Mouse (Mus musculus) hindbrain, postnatal 0 days (tissue): ENCODE measurements around the gene L3mbtl1. TPM values are rescaled to one million over a fixed set of nuclear protein-coding genes. Genes with fewer than 3 reads are reported as not detected.

ENCODE experiments used
- ATAC-seq: fragments of 200-750 bp; cut with Nextera tagmentation; 2 replicates; pipeline ENCODE4 v1.8.0; 2017; ENCODE audit warnings: mild to moderate bottlenecking, moderate TSS enrichment, moderate library complexity
- DNase-seq: peaks from one replicate; pipeline ENCODE4 v3.0.0-alpha.2; 2015; ENCODE audit warnings: low spot score
- H3K27ac ChIP-seq: fragments of 300-500 bp; sonication (generic); 2 replicates; pipeline ENCODE4 v1.5.1; 2014; ENCODE audit warnings: mild to moderate bottlenecking
- H3K27me3 ChIP-seq: fragments of 300-500 bp; sonication (generic); 2 replicates; pipeline ENCODE4 v1.6.1; 2014; ENCODE audit warnings: low read length, mixed read lengths; ENCODE audit not compliant: insufficient read depth
- H3K36me3 ChIP-seq: fragments of 300-500 bp; sonication (generic); 2 replicates; pipeline ENCODE4 v1.6.1; 2014; ENCODE audit warnings: low read length, mixed read lengths; ENCODE audit not compliant: insufficient read depth
- H3K4me1 ChIP-seq: fragments of 300-500 bp; sonication (generic); 2 replicates; pipeline ENCODE4 v1.6.1; 2014; ENCODE audit warnings: antibody characterized with exemption, low read length, mixed read lengths; ENCODE audit not compliant: insufficient read depth
- H3K4me2 ChIP-seq: fragments of 300-500 bp; sonication (generic); 2 replicates; pipeline ENCODE4 v1.6.1; 2014; ENCODE audit warnings: low read depth, mild to moderate bottlenecking, low read length, moderate library complexity, mixed read lengths
- H3K4me3 ChIP-seq: fragments of 300-500 bp; sonication (generic); 2 replicates; pipeline ENCODE4 v1.5.1; 2014; ENCODE audit warnings: low read length
- H3K9ac ChIP-seq: fragments of 300-500 bp; sonication (generic); replicated peaks from 2 replicates; pipeline ENCODE4 v1.6.1; 2014; ENCODE audit warnings: mild to moderate bottlenecking, low read length, moderate library complexity, mixed read lengths
- H3K9me3 ChIP-seq: fragments of 300-500 bp; sonication (generic); 2 replicates; pipeline ENCODE4 v1.6.1; 2016; ENCODE audit warnings: low read length, mixed read lengths
- CTCF ChIP-seq: IDR thresholded peaks from 2 replicates; pipeline ENCODE4 v1.5.1; 2016; ENCODE audit warnings: antibody characterized with exemption, control low read depth, low read depth
- WGBS: fragments of 180-500 bp; shearing (Covaris S2); extraction: QIAGEN DNeasy Blood & Tissue Kit; methylation state at CpG from one replicate; pipeline ENCODE4 v1.1.7; 2014; 5-methylcytosine and 5-hydroxymethylcytosine counted together
- polyA plus RNA-seq: library from polyadenylated mRNA; unstranded; fragments of >200 nt; fragmentation: Nextera tagmentation; extraction: Ambion mirVana; gene quantifications from 2 replicates; pipeline ENCODE4 v1.2.1, GENCODE M21; 2015
- total RNA-seq: library from RNA; depleted of rRNA; stranded (reverse); fragments of >200 nt; gene quantifications from 2 replicates; pipeline ENCODE4 v1.2.3, GENCODE M21; 2014

Gene L3mbtl1
- total and polyA plus RNA-seq, 2 experiments from 2014 or later: 8.1 to 38.4 TPM

DNA sequence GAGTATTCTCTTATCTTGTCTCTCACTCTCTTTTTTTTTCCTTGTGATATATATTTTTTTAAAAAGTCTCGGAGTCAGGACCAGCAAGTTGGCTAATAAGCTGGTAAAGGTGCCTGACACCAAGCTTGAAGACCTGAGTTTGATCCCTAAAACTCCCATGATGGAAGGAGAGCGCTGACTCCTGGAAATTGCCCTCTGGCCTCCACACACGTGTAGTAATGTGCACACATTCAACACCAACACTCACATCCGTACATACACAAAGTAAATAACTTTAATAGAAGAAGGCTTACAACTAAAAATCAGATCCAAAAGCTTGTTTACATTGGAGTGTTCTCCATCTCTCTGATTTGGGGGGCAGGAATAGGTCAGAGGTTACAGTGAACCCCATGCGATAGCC, 29.9 kb downstream of the L3mbtl1 start:
- H3K36me3 ChIP-seq: no peaks in the 10 kb centered on the region
- no peak for ATAC-seq
- no peak for DNase-seq
- H3K9me3 ChIP-seq: no peaks in the 10 kb centered on the region
- WGBS: 67% methylated on average over 5 of the region's 5 CpGs
- H3K9ac ChIP-seq: no peak overlapping the region
- H3K27me3 ChIP-seq: no peaks in the 10 kb centered on the region
- TF ChIP-seq CTCF: no peak
- no peak overlapping the region for H3K4me2 ChIP-seq
- no peak overlapping the region for H3K27ac ChIP-seq
- no peak overlapping the region for H3K4me3 ChIP-seq
- 0 out of 2 replicates have a peak, but pooled peaks cover 8% of the 10 kb centered on the region for H3K4me1 ChIP-seq

DNA sequence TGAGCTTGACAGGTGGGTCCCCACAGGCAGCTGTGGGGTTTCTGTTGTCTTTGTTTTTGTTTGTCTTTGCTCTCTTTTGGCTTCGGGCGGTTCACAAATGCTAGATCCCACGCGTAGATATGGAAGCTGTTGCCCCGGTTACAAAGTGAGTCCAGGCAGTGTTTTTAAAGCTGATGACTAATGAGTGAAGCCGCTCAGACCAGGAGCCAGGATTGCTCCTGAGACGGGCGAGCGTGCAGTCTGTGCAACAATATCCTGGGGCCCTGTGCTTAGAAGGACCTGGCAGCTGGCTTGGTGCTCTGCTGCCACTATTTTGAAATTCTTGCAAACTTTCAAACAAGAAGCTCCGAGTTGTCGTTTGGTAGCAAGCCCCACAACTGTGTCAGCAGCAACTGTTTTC, 30.4 kb downstream of the L3mbtl1 start:
- no peak overlapping the region for H3K4me3 ChIP-seq
- no peak overlapping the region for H3K4me2 ChIP-seq
- no peaks in the 10 kb centered on the region for H3K27me3 ChIP-seq
- H3K27ac ChIP-seq: no peak overlapping the region
- no peak overlapping the region for H3K9ac ChIP-seq
- H3K36me3 ChIP-seq: no peaks in the 10 kb centered on the region
- 12% methylated on average over 11 of the region's 11 CpGs for WGBS
- H3K4me1 ChIP-seq: 0 out of 2 replicates have a peak, but pooled peaks cover 8% of the 10 kb centered on the region
- DNase-seq (peak; percentile 20), ATAC-seq (no peak)
- H3K9me3 ChIP-seq: no peaks in the 10 kb centered on the region
- TF ChIP-seq CTCF: no peak

DNA sequence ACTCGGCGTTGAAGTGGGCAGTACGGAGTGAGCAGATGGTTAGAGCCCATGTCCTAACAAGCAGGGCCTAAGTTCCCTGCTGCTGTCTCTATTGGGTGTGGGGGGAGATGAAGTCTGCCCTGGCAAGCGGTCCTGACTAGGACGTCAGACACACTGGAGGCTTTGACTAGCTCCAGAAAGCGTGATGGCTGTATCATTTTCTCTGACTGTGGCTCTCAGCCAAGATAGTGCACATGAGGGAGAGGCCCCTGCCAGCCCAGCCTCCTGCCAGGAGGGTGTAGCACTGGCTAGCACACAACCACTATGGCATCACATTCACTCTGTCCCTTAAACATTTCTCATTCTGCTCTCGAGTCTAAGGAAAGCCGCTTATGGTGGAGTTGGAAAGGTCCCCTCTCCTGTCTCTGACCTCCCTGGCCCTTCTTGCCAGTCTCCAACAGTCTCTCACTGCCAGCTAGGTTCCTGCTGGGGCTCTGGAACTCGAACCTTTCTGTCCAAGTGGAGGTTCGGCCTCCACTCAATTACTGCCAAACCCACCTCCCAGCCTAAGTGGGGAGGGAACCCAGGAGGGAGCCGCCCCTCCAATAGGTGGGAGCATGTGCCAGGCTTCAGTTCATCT, 32.0 kb downstream of the L3mbtl1 start:
- peak; percentile 71 for ATAC-seq
- H3K9ac ChIP-seq: no peak overlapping the region
- H3K36me3 ChIP-seq: no peaks in the 10 kb centered on the region
- DNase-seq: peak; percentile 63
- no peak overlapping the region for H3K4me2 ChIP-seq
- H3K9me3 ChIP-seq: no peaks in the 10 kb centered on the region
- TF ChIP-seq CTCF: no peak
- H3K27me3 ChIP-seq: no peaks in the 10 kb centered on the region
- no peak overlapping the region for H3K4me3 ChIP-seq
- no peak overlapping the region for H3K27ac ChIP-seq
- 44% methylated on average over 11 of the region's 11 CpGs for WGBS
- 0 out of 2 replicates have a peak, but pooled peaks cover 8% of the 10 kb centered on the region for H3K4me1 ChIP-seq

DNA sequence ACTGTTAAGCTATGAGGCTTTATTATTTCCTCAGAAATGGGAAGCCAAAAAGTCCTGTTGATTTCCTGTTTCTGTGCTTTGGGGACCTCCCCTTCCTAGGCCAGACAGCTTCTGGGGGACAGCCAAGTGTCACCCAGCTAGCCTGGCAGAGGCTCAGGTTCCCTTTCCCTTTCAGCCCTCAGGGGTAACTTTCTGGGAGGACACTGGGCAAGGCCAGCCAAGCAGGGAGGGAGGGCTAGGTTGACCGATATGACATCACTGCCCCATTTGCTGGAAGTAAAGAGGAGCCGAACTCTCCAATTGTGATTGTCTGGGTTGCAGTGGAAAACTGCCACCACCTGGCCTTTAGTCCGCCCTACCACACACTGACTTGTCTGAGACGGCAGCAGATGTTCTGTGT, 32.7 kb downstream of the L3mbtl1 start:
- no peak overlapping the region for H3K4me2 ChIP-seq
- H3K36me3 ChIP-seq: no peaks in the 10 kb centered on the region
- no peak overlapping the region for H3K9ac ChIP-seq
- TF ChIP-seq CTCF: no peak
- 44% methylated on average over 4 of the region's 4 CpGs for WGBS
- H3K4me3 ChIP-seq: no peak overlapping the region
- 0 out of 2 replicates have a peak, but pooled peaks cover 8% of the 10 kb centered on the region for H3K4me1 ChIP-seq
- H3K9me3 ChIP-seq: no peaks in the 10 kb centered on the region
- ATAC-seq (peak; percentile 52; the same call in 1 of the 2 replicates), DNase-seq (peak; percentile 64)
- H3K27me3 ChIP-seq: no peaks in the 10 kb centered on the region
- H3K27ac ChIP-seq: peak overlapping the region; percentile 32; the same call in 1 of the 2 replicates

DNA sequence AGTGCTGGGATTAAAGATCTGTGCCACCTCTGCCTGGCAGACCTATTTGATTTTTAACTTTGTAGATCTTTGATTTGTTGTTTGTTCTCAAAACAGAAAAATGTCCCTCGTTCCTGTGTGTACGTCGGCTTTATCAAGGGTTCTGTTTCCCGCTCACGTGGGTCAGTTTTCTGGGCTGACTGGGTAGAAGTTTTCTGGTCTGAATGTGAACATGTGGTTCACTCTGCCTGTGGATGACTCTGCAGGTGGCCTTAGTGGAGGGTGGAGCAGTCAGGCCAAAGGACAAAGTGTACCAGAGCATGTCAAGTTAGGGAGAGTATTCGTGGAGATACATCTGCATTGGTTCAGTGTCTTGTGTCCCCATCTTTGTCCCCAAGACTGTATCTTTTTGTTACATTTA, 41.1 kb downstream of the L3mbtl1 start:
- Histone ChIP-seq H3K9ac (no peak overlapping the region), H3K36me3 (no peaks in the 10 kb centered on the region), H3K27ac (no peak overlapping the region), H3K4me3 (no peak overlapping the region), H3K4me1 (no peaks in the 10 kb centered on the region), H3K9me3 (no peaks in the 10 kb centered on the region), H3K4me2 (no peak overlapping the region), H3K27me3 (no peaks in the 10 kb centered on the region)
- 95% methylated on average over 6 of the region's 6 CpGs for WGBS
- no peak for TF ChIP-seq CTCF
- DNase-seq (no peak), ATAC-seq (no peak)

DNA sequence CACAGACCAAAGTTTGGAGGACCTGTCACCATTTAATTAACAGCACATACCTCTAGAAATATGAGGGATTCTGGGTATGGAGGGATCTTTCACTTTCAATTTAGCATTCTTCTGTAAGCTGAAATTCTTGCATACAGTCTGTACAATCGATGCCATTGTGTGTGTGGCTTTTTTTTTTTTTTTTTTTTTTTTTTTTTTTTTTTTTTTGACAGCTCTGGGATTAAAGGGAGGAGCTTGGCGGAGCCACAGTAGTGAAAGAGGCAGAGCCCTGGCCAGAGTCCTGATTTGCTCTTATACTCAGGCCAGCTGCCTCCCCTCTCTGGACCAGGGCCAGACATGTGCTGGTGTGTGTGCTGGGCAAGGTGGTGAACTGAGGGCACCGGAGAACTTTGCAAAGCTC, 42.7 kb downstream of the L3mbtl1 start:
- DNase-seq (peak; percentile 79), ATAC-seq (peak; percentile 88)
- H3K4me3 ChIP-seq: no peak overlapping the region
- TF ChIP-seq CTCF: no peak
- H3K9ac ChIP-seq: no peak overlapping the region
- H3K27me3 ChIP-seq: no peaks in the 10 kb centered on the region
- no peaks in the 10 kb centered on the region for H3K4me1 ChIP-seq
- H3K4me2 ChIP-seq: no peak overlapping the region
- WGBS: 32% methylated on average over 3 of the region's 3 CpGs
- no peaks in the 10 kb centered on the region for H3K9me3 ChIP-seq
- no peaks in the 10 kb centered on the region for H3K36me3 ChIP-seq
- H3K27ac ChIP-seq: no peak overlapping the region

DNA sequence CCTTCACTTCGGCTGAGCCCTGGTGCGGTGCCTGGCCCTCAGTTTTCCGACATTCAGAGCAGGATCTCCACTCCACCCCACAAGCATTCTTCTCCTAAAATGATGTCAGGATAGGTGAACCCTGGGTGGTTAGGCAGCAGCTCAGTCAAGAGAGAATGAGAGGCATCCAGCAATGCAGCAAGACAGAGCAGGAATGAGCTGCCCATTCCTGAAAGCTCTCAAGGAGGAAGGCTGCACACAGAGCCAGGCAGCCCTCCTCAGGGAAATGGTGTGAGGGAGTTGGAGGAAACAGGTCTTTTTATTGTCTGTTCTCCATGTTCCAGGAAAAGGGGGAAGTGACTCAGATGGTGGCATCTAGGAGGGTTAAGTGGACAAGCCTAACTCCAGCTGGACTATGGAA, 43.5 kb downstream of the L3mbtl1 start:
- Histone ChIP-seq H3K4me3 (no peak overlapping the region), H3K27ac (no peak overlapping the region), H3K9ac (no peak overlapping the region), H3K27me3 (no peaks in the 10 kb centered on the region), H3K4me2 (no peak overlapping the region), H3K9me3 (no peaks in the 10 kb centered on the region), H3K36me3 (no peaks in the 10 kb centered on the region), H3K4me1 (no peaks in the 10 kb centered on the region)
- TF ChIP-seq CTCF: no peak
- DNase-seq (no peak), ATAC-seq (no peak)
- WGBS: 84% methylated on average over 3 of the region's 3 CpGs
